Mouse (Mus musculus): ENCODE data around the gene Fgf2.
A peak's percentile ranks its signal among the peaks of the same experiment; 100 is the strongest.

- TF ChIP-seq CTCF (IDR thresholded peaks at IDR 0.05; ENCODE audit: extremely low read depth, insufficient read length, insufficient replicate concordance, low read depth, low read length): no peak
- TF ChIP-seq POLR2A (IDR thresholded peaks at IDR 0.05; ENCODE audit: low read depth, low read length): 0 out of 2 replicates have a peak, but pooled peaks have one; percentile 22
Measured at GRCm38 (mm10) chr3:37312370-37312941, 35.7 kb upstream of the Fgf2 start, which contains the start of the genes Bbs12 and Cetn4.

Data from small intestine, adult 2 months (tissue).